Mouse (Mus musculus) inflammation-experienced regulatory T-cells, adult 6 months (primary cell): ENCODE measurements around the gene Zfp622. TPM values are rescaled to one million over a fixed set of nuclear protein-coding genes. Genes with fewer than 3 reads are reported as not detected.
"Not testable (repeated sequence)": the region's sequence is repeated elsewhere in the genome, so short reads cannot be mapped to it uniquely, and the experiment has no call there.

ENCODE experiments used
- ATAC-seq: one replicate; pipeline ENCODE4 v1.8.0; 2017
- polyA plus RNA-seq, 3 experiments: library from polyadenylated mRNA; unstranded; fragments of 100-300 nt; shearing (Covaris generic); gene quantifications; one replicate each; pipeline ENCODE4 v1.2.1; 2017

Zfp622 gene
- polyA plus RNA-seq, 3 experiments from 2014 or later: 9.7 to 16.7 (median 11.3) TPM

DNA sequence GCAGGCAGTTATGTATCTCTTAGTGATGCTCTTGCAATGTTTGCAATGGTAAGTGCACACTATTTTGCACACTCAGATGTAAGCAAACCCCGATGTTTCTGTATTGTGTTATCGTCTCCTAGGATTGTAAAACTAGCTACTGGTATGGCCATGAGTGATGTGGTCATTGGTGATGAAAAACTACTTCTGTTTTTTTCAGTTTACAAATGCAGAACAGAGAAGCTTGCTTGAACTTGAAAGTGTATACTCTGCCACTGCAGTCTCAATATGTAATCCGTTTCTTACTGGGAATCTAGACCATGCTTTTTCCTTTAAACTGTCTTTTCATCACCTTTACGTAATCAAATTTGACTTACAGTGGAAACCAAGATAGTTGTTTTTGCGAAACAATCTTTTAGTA is 11.4 kb upstream of the Zfp622 start:
- ATAC-seq: no peak

DNA sequence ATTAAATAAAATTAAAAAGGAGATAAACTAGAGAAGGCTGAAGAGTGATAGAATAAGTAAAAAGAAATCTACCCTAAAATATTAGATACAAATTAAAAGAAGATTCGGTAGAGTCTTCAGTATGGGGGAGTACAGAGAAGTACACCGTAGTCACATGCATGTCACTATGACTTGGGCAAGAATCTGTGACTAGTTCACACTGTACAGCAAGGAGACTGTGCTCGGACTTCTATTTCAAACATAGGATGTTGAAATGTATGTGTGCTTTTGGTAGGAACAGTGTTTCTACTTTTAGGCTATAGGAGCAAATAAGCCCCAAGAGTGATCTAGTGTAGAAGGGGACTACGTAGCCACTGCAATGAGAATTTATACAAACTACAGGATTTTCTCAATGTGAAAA is 9.8 kb upstream of the Zfp622 start:
- no peak for ATAC-seq

DNA sequence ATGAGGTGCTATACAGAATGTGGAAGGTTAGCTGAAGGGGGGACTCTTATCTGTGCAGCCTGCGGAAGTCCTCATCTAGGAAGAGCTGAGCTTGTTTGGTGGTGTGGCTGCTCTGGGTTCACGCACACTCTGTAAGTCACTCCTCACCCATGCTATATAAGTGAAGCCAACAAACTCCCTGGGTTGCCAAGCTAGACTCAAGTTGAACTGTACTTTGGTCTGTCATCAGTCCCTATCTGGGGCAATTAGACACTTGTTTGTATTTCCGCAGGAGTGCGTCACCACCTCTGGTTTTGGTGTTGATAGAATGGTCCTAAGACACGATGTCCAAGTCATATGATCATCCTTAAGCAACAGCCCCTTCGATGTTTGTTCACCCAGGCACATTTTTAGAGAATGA is 8.4 kb upstream of the Zfp622 start:
- ATAC-seq: no peak

DNA sequence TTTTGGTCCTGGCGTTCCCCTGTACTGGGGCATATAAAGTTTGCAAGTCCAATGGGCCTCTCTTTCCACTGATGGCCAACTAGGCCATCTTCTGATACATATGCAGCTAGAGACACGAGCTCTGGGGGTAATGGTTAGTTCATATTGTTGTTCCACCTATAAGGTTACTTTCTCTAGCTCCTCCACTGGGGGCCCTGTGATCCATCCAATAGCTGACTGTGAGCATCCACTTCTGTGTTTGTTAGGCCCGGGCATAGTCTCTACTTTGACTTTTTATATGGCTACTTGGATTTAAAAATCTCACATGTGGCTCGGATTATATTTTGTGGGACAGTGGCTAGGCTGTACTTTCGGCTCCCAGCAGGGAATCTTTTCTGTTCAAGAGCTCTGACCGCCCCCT is 552 bp upstream of the Zfp622 start:
- not testable (repeated sequence) for ATAC-seq

DNA sequence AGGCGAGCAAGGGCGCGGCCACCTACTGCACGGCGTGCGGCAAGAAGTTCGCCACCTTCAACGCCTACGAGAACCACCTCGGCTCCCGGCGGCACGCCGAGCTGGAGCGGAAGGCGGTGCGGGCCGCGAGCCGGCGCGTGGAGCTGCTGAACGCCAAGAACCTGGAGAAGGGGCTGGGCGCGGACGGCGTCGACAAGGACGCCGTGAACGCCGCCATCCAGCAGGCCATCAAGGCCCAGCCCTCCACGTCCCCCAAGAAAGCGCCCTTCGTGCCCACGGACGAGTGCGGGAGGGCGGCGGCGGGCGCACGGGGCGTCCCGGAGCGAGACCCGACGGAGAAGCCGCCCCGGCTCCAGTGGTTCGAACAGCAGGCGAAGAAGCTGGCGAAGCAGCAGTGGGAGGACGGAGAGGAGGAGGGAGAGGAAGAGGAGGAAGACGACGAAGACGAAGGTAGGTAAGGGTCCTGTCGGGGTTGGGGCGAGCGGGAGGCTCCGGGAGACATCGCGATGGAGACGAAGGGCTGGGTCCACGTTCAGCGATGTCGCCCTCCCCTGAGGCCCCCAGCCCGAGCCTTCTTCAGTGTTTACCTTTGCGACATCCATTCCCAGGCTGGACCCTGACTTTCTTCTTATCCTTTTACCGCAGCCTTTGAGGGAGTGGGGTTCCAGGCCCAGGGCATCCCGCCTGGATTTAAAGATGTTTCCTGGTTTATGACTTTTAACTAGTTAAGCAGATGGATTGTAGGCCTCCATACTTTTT is 747 bp downstream of the Zfp622 start:
- ATAC-seq: peak; percentile 10

DNA sequence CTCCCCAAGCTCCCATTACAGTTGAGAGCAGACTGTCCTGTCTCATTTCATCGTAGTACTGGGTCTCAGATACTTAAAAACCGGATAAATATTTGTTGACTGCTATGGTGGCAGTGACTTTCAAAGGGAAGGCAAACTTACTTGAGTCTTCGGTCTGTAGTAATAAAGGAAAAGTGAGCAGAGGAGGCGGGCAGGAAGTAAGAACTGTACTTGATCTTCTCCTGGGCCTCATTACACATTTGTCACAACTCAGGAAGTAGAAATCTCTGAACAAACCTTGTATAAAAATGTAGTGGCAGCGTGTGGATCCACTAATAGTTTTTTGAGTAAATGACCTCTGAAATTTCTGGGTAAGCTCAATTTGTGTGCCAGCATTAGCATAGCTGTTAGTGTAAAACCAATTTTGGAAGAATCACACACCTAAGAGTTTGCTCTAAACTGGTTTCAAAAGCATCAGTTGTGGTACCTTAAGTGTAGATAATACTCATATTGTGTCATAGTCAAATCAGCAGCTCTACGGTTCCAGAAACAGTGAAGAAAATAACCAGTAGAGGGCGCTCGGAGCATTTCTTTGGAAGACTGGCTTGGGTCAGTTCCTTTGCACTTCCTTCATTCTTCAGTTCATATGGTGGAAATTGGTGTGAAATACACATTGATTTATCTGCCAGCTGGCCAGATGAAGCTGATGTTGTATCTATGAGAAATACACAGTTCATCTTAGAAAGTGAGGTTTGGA is 9.0 kb downstream of the Zfp622 start:
- peak; percentile 77 for ATAC-seq

DNA sequence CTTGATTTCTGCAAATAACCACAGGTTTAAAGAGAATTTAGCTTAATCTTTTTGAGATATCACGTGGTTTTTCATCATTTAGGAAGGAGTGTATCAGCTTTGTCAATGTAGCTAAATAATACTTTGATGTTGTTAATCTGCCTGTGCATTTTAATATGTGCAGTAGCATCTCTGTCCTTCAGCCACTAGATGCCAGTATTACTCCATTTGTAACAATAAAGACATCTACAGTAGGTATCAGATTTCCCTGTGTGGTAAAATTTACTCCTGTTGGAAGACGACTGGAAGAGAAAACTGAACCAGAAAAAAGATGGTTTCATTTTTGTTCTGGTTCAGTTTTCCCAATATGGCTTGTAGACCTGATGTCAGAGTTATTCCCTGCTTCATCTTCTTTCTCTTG is 11.4 kb downstream of the Zfp622 start:
- no peak for ATAC-seq

DNA sequence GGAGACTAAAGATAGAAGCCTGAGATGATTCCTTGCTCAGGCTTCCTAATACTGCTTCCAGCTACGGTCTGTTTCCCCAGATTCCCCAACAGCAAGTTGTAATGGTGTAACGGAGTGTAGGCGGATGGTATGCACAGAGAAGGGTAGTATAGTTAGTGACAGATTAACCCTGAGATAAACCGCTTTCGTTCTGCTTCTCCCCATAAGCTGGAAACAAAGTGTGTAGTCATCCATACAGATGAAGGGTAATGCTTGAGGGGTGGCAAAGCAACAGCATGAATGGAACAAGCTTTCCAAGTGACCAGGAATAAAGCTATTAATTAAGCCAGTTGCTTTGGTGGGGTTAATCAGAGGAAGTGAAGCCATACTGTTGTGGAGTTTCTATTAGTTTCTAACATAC is 15.4 kb downstream of the Zfp622 start:
- ATAC-seq: not testable (repeated sequence)

DNA sequence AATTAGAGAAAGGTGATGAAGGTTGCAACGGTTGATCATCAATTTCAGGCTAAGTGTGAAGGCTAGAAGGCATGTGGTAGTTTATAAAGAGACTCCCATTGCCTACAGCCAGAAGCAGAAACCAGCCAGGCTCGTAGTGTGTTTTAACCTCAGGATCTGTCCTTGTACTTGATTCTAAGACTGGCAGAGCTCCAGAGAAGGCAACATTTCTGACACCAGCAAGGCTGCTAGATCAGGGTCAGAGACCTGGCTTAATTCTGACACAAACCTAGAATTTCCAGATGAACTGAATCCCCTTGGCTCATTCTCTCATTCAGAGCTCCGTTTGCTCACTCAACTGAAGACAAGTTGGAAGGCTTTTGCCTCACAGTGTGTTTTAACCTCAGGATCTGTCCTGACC is 24.5 kb downstream of the Zfp622 start:
- no peak for ATAC-seq

DNA sequence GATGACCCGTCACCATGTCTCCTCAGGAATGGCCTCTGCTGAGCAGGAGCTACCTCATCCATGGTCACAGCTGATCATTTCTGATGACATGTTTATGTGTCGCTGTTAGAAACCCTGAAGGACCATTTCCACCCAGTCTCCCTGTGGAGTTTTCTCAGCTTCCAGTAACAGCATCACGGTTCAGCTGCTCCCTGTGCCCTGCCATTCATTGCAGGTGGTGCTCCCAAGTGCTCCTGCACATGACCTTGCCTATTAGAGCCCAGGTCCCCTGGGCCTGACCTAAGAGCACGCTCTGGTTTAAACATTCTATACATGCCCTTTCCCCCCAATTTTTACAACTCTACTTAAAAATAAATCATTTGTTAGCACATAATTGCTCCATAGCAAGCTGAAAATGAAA is 28.7 kb downstream of the Zfp622 start:
- ATAC-seq: no peak

DNA sequence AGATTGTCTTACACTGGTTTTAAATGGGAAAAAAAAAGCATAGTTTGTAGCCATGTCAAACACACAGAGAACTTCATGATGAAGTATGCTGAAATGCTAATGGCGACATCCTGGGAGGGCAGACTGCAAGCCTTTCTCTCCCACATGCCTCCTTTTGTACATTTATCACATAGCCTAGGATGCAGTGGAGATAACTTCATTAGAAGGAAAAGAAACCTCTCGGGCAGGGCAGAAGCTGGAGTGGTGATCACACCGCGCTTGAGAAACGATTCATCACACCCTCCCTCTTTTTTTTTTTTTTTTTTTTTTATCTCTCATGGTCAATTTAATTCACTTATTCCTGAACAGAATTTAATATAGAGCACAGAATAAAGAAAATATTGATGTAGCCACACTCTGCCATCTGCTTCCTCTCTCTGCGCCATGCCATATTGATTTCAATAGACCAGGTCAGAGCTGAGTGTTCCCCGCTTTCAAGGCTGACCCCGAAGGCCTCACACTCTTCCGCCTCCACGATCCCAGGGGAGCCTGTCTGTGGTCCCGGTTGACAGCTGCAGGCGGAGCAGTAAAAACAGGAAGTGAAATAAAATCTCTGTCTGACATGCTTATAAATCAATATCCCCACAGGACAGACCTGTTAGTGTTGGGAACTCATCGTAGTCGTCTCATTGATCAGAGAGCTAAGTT is 32.0 kb downstream of the Zfp622 start:
- no peak for ATAC-seq

DNA sequence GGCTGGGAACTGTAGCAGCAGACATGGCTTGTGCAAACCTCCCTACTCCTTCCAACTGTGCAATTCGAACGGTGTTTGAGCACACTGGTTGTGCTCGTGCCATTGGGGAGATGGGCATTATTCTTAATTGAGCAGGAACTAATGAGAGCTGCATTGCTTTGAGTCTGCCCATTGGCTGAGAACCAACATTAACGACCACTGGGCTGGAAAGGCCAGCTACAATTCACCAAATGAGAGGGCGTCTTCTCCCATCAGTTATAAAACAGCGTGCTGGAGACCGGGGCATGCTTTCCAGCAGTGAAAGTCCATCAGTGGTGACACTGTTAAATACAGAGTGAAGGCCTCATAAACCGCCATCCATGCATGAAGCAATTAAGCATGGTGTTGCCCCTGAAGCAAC is 37.6 kb downstream of the Zfp622 start:
- no peak for ATAC-seq

DNA sequence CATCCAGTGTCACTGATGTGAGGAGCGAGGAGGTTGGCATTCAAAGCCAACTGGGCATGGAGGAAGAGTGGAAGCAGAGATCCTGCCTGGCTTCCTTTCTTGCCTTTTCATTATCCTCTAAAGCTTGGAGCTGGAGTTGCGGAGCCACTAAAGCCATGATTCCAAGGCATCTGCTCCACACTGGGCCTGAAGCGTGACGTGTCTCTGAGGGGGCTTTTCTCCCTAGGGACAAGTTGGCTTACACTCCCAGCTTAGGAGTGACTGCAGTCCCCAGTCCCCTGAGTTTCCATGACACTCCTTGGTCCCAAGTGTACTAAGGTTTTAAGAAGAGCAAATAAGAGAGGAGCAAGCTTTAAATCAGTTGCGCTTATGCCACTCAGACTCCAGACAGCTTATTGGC is 38.5 kb downstream of the Zfp622 start:
- no peak for ATAC-seq

DNA sequence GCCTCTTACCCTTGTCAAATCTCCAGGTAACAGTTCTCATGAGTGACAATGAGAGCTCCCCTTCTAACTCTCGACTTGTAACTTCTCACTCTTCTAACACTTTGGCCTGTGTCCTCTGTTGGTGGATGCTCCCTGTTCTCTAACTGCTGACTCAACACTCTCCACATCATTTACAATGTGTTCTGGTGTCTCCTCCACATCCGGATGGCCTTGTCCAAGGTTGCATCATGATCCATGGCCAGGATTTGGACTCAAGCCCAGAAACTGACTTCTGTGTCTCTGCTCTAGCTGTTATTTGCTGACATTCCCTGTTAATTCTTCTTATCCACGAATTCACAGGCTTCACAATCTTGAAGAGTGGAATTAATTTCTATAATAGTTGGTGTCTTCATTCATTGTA is 47.5 kb downstream of the Zfp622 start:
- ATAC-seq: no peak

DNA sequence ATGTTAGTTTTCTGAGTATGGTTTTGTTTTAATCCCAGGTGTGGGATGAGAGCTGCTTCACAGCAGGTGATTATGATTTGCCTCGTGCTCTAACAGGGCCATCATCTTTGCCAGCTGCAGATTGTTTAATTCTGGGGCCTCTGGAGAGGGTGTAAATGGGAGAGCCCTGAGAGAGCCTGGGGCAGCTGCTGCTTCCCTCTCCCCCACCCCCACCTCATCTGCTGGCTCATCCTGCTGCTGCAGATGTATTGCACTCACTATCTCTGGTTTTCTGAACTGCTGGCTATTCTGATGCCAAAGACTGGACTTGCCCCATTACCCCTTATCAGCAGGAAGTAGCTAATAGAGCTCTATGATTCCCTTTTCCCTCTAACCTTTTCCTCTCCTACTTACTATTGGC is 56.4 kb downstream of the Zfp622 start:
- no peak for ATAC-seq

DNA sequence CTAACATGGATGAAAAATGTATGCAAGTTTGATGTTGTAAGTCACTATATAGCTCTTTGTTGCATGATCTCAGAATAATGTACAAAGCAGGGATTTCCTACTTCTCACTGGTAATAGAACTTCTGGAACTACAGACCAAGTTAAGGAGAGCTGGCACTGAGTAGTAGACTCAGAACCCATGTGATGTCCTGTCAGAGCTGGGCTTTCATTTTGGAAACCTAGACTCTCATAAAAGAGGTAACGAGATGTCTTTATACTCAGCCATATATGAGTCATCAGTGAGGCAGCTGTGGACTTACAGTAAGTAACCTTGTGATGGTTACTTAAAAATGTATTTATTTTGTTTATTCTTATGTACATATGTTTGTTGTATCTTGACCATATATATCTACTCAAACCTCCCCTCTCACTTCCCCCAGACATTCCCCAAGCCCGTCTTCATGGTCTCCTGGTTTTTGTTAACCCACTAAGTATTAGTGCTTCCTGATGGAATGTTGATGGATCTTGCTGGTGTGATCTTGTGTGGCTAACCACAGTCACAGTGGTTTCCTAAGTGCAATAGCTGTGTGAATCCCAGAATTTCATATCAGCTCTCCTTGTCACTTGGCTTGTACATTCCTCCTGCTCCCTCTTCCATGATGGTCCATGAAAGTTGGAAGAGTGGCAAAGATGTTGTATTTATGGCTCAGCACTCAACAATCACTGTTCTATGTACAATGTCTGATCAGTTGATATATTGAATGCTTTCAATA is 57.2 kb downstream of the Zfp622 start:
- ATAC-seq: no peak

Other genes starting within 250 kb of the Zfp622 start
- gene Retreg1, start 141.2 kb upstream of the Zfp622 start, polyA plus RNA-seq: 10 to 100 TPM; 53.0 to 73.2 (median 58.3) TPM